Mouse (Mus musculus): Measurements from ENCODE around the gene Bco2. TPM values are rescaled to one million over a fixed set of nuclear protein-coding genes. Genes with fewer than 3 reads are reported as not detected.
A peak's percentile ranks its signal among the peaks of the same experiment; 100 is the strongest.

Bco2 gene
- polyA plus RNA-seq, 1 experiment, result 0.89 TPM

GRCm38 (mm10) chr9:50527860-50528259 lies 27.1 kb downstream of the Bco2 start:
- no peak for TF ChIP-seq CTCF (IDR thresholded peaks at IDR 0.05; ENCODE audit: control insufficient read depth, insufficient read depth, insufficient replicate concordance, low read depth, low read length)
- no peak for TF ChIP-seq POLR2A (IDR thresholded peaks at IDR 0.05; ENCODE audit: control insufficient read depth, low read depth, low read length)
- peak overlapping the region; percentile 97 for H3K4me3 ChIP-seq (ENCODE audit: control insufficient read depth, low read depth, low read length)
- no peak overlapping the region for H3K27ac ChIP-seq (ENCODE audit: control insufficient read depth, insufficient read depth, low read depth, low read length)
- H3K4me1 ChIP-seq (ENCODE audit: control insufficient read depth, insufficient read depth, low read length), result peaks cover 4% of the 10 kb centered on the region
- H3K27me3 ChIP-seq (ENCODE audit: control insufficient read depth, insufficient read depth, low read length), result no peaks in the 10 kb centered on the region
- no peaks in the 10 kb centered on the region for H3K36me3 ChIP-seq (ENCODE audit: control insufficient read depth, insufficient read depth, low read length)

- H3K36me3 ChIP-seq (ENCODE audit: control insufficient read depth, insufficient read depth, low read length), result no peaks in the 10 kb centered on the region
- no peaks in the 10 kb centered on the region for H3K27me3 ChIP-seq (ENCODE audit: control insufficient read depth, insufficient read depth, low read length)
- TF ChIP-seq POLR2A (IDR thresholded peaks at IDR 0.05; ENCODE audit: control insufficient read depth, low read depth, low read length), result no peak
- no peak for TF ChIP-seq CTCF (IDR thresholded peaks at IDR 0.05; ENCODE audit: control insufficient read depth, insufficient read depth, insufficient replicate concordance, low read depth, low read length)
- no peak overlapping the region for H3K27ac ChIP-seq (ENCODE audit: control insufficient read depth, insufficient read depth, low read depth, low read length)
- peaks cover 4% of the 10 kb centered on the region for H3K4me1 ChIP-seq (ENCODE audit: control insufficient read depth, insufficient read depth, low read length)
- no peak overlapping the region for H3K4me3 ChIP-seq (ENCODE audit: control insufficient read depth, low read depth, low read length)
These were observed 29.4 kb downstream of the Bco2 start for GRCm38 (mm10) chr9:50525585-50525984.

DNA sequence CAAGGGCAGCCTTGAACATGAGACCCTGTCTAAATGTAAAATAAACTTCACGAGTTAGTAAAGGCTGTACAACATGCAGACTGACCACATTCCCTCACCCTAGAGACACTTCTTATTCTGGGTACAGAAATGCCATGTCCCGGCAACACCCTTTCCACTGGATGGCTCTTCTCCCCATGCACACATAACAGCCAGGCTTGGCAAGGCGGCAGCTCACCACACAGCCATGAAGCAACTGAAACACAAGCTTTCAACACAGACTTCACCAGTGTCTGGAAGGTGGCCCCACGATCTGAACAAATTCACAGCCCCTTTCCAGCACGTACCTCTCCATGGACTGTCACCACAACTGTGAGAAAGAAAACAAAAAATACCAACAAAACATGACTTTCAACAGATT lies 30.0 kb downstream of the Bco2 start:
- no peak for TF ChIP-seq POLR2A (IDR thresholded peaks at IDR 0.05; ENCODE audit: control insufficient read depth, low read depth, low read length)
- no peak for TF ChIP-seq CTCF (IDR thresholded peaks at IDR 0.05; ENCODE audit: control insufficient read depth, insufficient read depth, insufficient replicate concordance, low read depth, low read length)
- Histone ChIP-seq H3K4me3 (ENCODE audit: control insufficient read depth, low read depth, low read length) (no peak overlapping the region), H3K36me3 (ENCODE audit: control insufficient read depth, insufficient read depth, low read length) (no peaks in the 10 kb centered on the region), H3K27ac (ENCODE audit: control insufficient read depth, insufficient read depth, low read depth, low read length) (no peak overlapping the region), H3K27me3 (ENCODE audit: control insufficient read depth, insufficient read depth, low read length) (no peaks in the 10 kb centered on the region), H3K4me1 (ENCODE audit: control insufficient read depth, insufficient read depth, low read length) (peaks cover 4% of the 10 kb centered on the region)

- H3K4me1 ChIP-seq (ENCODE audit: control insufficient read depth, insufficient read depth, low read length), result no peaks in the 10 kb centered on the region; the same call in 1 of the 2 replicates
- TF ChIP-seq CTCF (IDR thresholded peaks at IDR 0.05; ENCODE audit: control insufficient read depth, insufficient read depth, insufficient replicate concordance, low read depth, low read length) (no peak), POLR2A (IDR thresholded peaks at IDR 0.05; ENCODE audit: control insufficient read depth, low read depth, low read length) (no peak)
- no peak overlapping the region for H3K4me3 ChIP-seq (ENCODE audit: control insufficient read depth, low read depth, low read length)
- no peak overlapping the region for H3K27ac ChIP-seq (ENCODE audit: control insufficient read depth, insufficient read depth, low read depth, low read length)
- H3K36me3 ChIP-seq (ENCODE audit: control insufficient read depth, insufficient read depth, low read length), result no peaks in the 10 kb centered on the region
- no peaks in the 10 kb centered on the region for H3K27me3 ChIP-seq (ENCODE audit: control insufficient read depth, insufficient read depth, low read length)
These were observed 32.4 kb downstream of the Bco2 start for GRCm38 (mm10) chr9:50522574-50522973.

- no peak overlapping the region for H3K27ac ChIP-seq (ENCODE audit: control insufficient read depth, insufficient read depth, low read depth, low read length)
- no peaks in the 10 kb centered on the region; the same call in 1 of the 2 replicates for H3K4me1 ChIP-seq (ENCODE audit: control insufficient read depth, insufficient read depth, low read length)
- no peaks in the 10 kb centered on the region for H3K36me3 ChIP-seq (ENCODE audit: control insufficient read depth, insufficient read depth, low read length)
- TF ChIP-seq POLR2A (IDR thresholded peaks at IDR 0.05; ENCODE audit: control insufficient read depth, low read depth, low read length), result no peak
- TF ChIP-seq CTCF (IDR thresholded peaks at IDR 0.05; ENCODE audit: control insufficient read depth, insufficient read depth, insufficient replicate concordance, low read depth, low read length), result no peak
- no peak overlapping the region for H3K4me3 ChIP-seq (ENCODE audit: control insufficient read depth, low read depth, low read length)
- no peaks in the 10 kb centered on the region for H3K27me3 ChIP-seq (ENCODE audit: control insufficient read depth, insufficient read depth, low read length)
These were observed 33.4 kb downstream of the Bco2 start for GRCm38 (mm10) chr9:50521562-50521961.

GRCm38 (mm10) chr9:50520748-50521147 lies 34.2 kb downstream of the Bco2 start:
- Histone ChIP-seq H3K36me3 (ENCODE audit: control insufficient read depth, insufficient read depth, low read length) (no peaks in the 10 kb centered on the region), H3K27me3 (ENCODE audit: control insufficient read depth, insufficient read depth, low read length) (no peaks in the 10 kb centered on the region), H3K4me1 (ENCODE audit: control insufficient read depth, insufficient read depth, low read length) (no peaks in the 10 kb centered on the region; the same call in 1 of the 2 replicates), H3K27ac (ENCODE audit: control insufficient read depth, insufficient read depth, low read depth, low read length) (no peak overlapping the region), H3K4me3 (ENCODE audit: control insufficient read depth, low read depth, low read length) (no peak overlapping the region)
- TF ChIP-seq CTCF (IDR thresholded peaks at IDR 0.05; ENCODE audit: control insufficient read depth, insufficient read depth, insufficient replicate concordance, low read depth, low read length), result no peak
- no peak for TF ChIP-seq POLR2A (IDR thresholded peaks at IDR 0.05; ENCODE audit: control insufficient read depth, low read depth, low read length)

DNA sequence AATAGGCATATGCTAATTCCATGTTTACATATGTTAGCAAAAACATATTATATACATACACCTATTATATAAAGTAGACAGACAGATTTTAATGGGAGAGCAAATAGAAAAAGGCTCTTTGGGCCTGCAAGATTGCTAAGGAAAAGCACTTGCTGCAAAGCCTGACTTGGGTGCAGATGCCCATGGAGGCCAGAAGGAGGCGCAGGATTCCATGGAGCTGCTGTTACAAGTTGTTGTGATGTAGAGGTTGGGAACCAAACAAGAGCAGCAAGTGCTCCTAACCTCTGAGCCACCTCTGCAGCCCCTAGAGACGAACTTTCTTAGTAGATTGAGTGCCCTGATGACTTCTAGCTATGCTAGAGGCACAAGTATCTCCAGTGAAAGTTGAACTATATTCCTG lies 36.2 kb downstream of the Bco2 start:
- Histone ChIP-seq H3K36me3 (ENCODE audit: control insufficient read depth, insufficient read depth, low read length) (no peaks in the 10 kb centered on the region), H3K4me3 (ENCODE audit: control insufficient read depth, low read depth, low read length) (no peak overlapping the region), H3K4me1 (ENCODE audit: control insufficient read depth, insufficient read depth, low read length) (no peaks in the 10 kb centered on the region), H3K27me3 (ENCODE audit: control insufficient read depth, insufficient read depth, low read length) (no peaks in the 10 kb centered on the region), H3K27ac (ENCODE audit: control insufficient read depth, insufficient read depth, low read depth, low read length) (no peak overlapping the region)
- TF ChIP-seq POLR2A (IDR thresholded peaks at IDR 0.05; ENCODE audit: control insufficient read depth, low read depth, low read length) (no peak), CTCF (IDR thresholded peaks at IDR 0.05; ENCODE audit: control insufficient read depth, insufficient read depth, insufficient replicate concordance, low read depth, low read length) (peak; percentile 27; the same call in 1 of the 2 replicates)

GRCm38 (mm10) chr9:50515462-50515861 lies 39.5 kb downstream of the Bco2 start:
- no peaks in the 10 kb centered on the region for H3K27me3 ChIP-seq (ENCODE audit: control insufficient read depth, insufficient read depth, low read length)
- no peaks in the 10 kb centered on the region for H3K4me1 ChIP-seq (ENCODE audit: control insufficient read depth, insufficient read depth, low read length)
- TF ChIP-seq CTCF (IDR thresholded peaks at IDR 0.05; ENCODE audit: control insufficient read depth, insufficient read depth, insufficient replicate concordance, low read depth, low read length) (no peak), POLR2A (IDR thresholded peaks at IDR 0.05; ENCODE audit: control insufficient read depth, low read depth, low read length) (no peak)
- no peak overlapping the region for H3K4me3 ChIP-seq (ENCODE audit: control insufficient read depth, low read depth, low read length)
- H3K36me3 ChIP-seq (ENCODE audit: control insufficient read depth, insufficient read depth, low read length), result no peaks in the 10 kb centered on the region
- no peak overlapping the region for H3K27ac ChIP-seq (ENCODE audit: control insufficient read depth, insufficient read depth, low read depth, low read length)

Measured in testis, adult 2 months (tissue).